Mouse (Mus musculus): ENCODE measurements around the gene Col6a4. TPM values are rescaled to one million over a fixed set of nuclear protein-coding genes. Genes with fewer than 3 reads are reported as not detected.

The Col6a4 gene
- polyA plus RNA-seq, 1 experiment from 2014 or later, result 0.81 TPM

- Histone ChIP-seq H3K27me3 (replicated peaks; ENCODE audit: insufficient read depth, low read length) (no peaks in the 10 kb centered on the region), H3K9ac (replicated peaks; ENCODE audit: low read depth) (no peak overlapping the region), H3K4me3 (ENCODE audit: low read depth, low read length) (no peak overlapping the region), H3K9me3 (ENCODE audit: low read length) (no peaks in the 10 kb centered on the region), H3K4me1 (ENCODE audit: insufficient read depth, low read depth, low read length) (no peaks in the 10 kb centered on the region), H3K4me2 (replicated peaks; ENCODE audit: low read depth, low read length) (no peak overlapping the region), H3K27ac (ENCODE audit: low read length) (no peak overlapping the region), H3K36me3 (ENCODE audit: insufficient read depth, low read length) (no peaks in the 10 kb centered on the region)
- TF ChIP-seq EP300 (IDR thresholded peaks at IDR 0.05) (no peak), CTCF (IDR thresholded peaks at IDR 0.05) (no peak)
- DNase-seq (ENCODE audit: low spot score) (no peak), ATAC-seq (no peak)
- WGBS, result 67% methylated on average over 9 of the region's 9 CpGs
Observed at GRCm38 (mm10) chr9:106106241-106106640, 9.7 kb upstream of the Col6a4 start.

GRCm38 (mm10) chr9:106104401-106104800, 7.8 kb upstream of the Col6a4 start:
- H3K36me3 ChIP-seq (ENCODE audit: insufficient read depth, low read length), result no peaks in the 10 kb centered on the region
- H3K27ac ChIP-seq (ENCODE audit: low read length), result no peak overlapping the region
- DNase-seq (ENCODE audit: low spot score) (no peak), ATAC-seq (no peak)
- no peak for TF ChIP-seq EP300 (IDR thresholded peaks at IDR 0.05)
- H3K27me3 ChIP-seq (replicated peaks; ENCODE audit: insufficient read depth, low read length), result no peaks in the 10 kb centered on the region
- H3K4me2 ChIP-seq (replicated peaks; ENCODE audit: low read depth, low read length), result no peak overlapping the region
- H3K4me3 ChIP-seq (ENCODE audit: low read depth, low read length), result no peak overlapping the region
- WGBS, result 70% methylated on average over 7 of the region's 7 CpGs
- H3K9me3 ChIP-seq (ENCODE audit: low read length), result no peaks in the 10 kb centered on the region
- H3K4me1 ChIP-seq (ENCODE audit: insufficient read depth, low read depth, low read length), result no peaks in the 10 kb centered on the region
- H3K9ac ChIP-seq (replicated peaks; ENCODE audit: low read depth), result no peak overlapping the region

GRCm38 (mm10) chr9:106101166-106101565, 4.6 kb upstream of the Col6a4 start:
- 65% methylated on average over 5 of the region's 5 CpGs for WGBS
- no peaks in the 10 kb centered on the region for H3K4me1 ChIP-seq (ENCODE audit: insufficient read depth, low read depth, low read length)
- no peak overlapping the region for H3K27ac ChIP-seq (ENCODE audit: low read length)
- ATAC-seq, result no peak
- H3K9ac ChIP-seq (replicated peaks; ENCODE audit: low read depth), result no peak overlapping the region
- TF ChIP-seq EP300 (IDR thresholded peaks at IDR 0.05) (no peak), CTCF (IDR thresholded peaks at IDR 0.05) (no peak)
- H3K4me3 ChIP-seq (ENCODE audit: low read depth, low read length), result no peak overlapping the region
- no peak overlapping the region for H3K4me2 ChIP-seq (replicated peaks; ENCODE audit: low read depth, low read length)
- no peak for DNase-seq (ENCODE audit: low spot score)
- H3K27me3 ChIP-seq (replicated peaks; ENCODE audit: insufficient read depth, low read length), result no peaks in the 10 kb centered on the region
- no peaks in the 10 kb centered on the region for H3K9me3 ChIP-seq (ENCODE audit: low read length)
- no peaks in the 10 kb centered on the region for H3K36me3 ChIP-seq (ENCODE audit: insufficient read depth, low read length)

- Histone ChIP-seq H3K36me3 (ENCODE audit: insufficient read depth, low read length) (no peaks in the 10 kb centered on the region), H3K4me2 (replicated peaks; ENCODE audit: low read depth, low read length) (no peak overlapping the region), H3K9me3 (ENCODE audit: low read length) (no peaks in the 10 kb centered on the region), H3K9ac (replicated peaks; ENCODE audit: low read depth) (no peak overlapping the region), H3K4me3 (ENCODE audit: low read depth, low read length) (no peak overlapping the region), H3K27me3 (replicated peaks; ENCODE audit: insufficient read depth, low read length) (no peaks in the 10 kb centered on the region), H3K27ac (ENCODE audit: low read length) (no peak overlapping the region), H3K4me1 (ENCODE audit: insufficient read depth, low read depth, low read length) (no peaks in the 10 kb centered on the region)
- DNase-seq (ENCODE audit: low spot score) (no peak), ATAC-seq (no peak)
- TF ChIP-seq EP300 (IDR thresholded peaks at IDR 0.05), result no peak
- 53% methylated on average over 9 of the region's 9 CpGs for WGBS
Observed at GRCm38 (mm10) chr9:106100262-106100661, 3.7 kb upstream of the Col6a4 start.

GRCm38 (mm10) chr9:106099379-106100021, 2.9 kb upstream of the Col6a4 start:
- H3K9me3 ChIP-seq (ENCODE audit: low read length), result no peaks in the 10 kb centered on the region
- DNase-seq (ENCODE audit: low spot score) (no peak), ATAC-seq (no peak)
- no peak overlapping the region for H3K27ac ChIP-seq (ENCODE audit: low read length)
- H3K27me3 ChIP-seq (replicated peaks; ENCODE audit: insufficient read depth, low read length), result no peaks in the 10 kb centered on the region
- no peak overlapping the region for H3K4me2 ChIP-seq (replicated peaks; ENCODE audit: low read depth, low read length)
- TF ChIP-seq EP300 (IDR thresholded peaks at IDR 0.05) (no peak), CTCF (IDR thresholded peaks at IDR 0.05) (peak; percentile 27)
- no peak overlapping the region for H3K4me3 ChIP-seq (ENCODE audit: low read depth, low read length)
- 64% methylated on average over 22 of the region's 22 CpGs for WGBS
- H3K4me1 ChIP-seq (ENCODE audit: insufficient read depth, low read depth, low read length), result no peaks in the 10 kb centered on the region
- no peak overlapping the region for H3K9ac ChIP-seq (replicated peaks; ENCODE audit: low read depth)
- no peaks in the 10 kb centered on the region for H3K36me3 ChIP-seq (ENCODE audit: insufficient read depth, low read length)

- DNase-seq (ENCODE audit: low spot score), result no peak
- no peaks in the 10 kb centered on the region for H3K4me1 ChIP-seq (ENCODE audit: insufficient read depth, low read depth, low read length)
- H3K36me3 ChIP-seq (ENCODE audit: insufficient read depth, low read length), result no peaks in the 10 kb centered on the region
- ATAC-seq, result no peak
- no peak overlapping the region for H3K9ac ChIP-seq (replicated peaks; ENCODE audit: low read depth)
- no peaks in the 10 kb centered on the region for H3K9me3 ChIP-seq (ENCODE audit: low read length)
- H3K4me3 ChIP-seq (ENCODE audit: low read depth, low read length), result no peak overlapping the region
- WGBS, result 80% methylated on average over 5 of the region's 5 CpGs
- H3K4me2 ChIP-seq (replicated peaks; ENCODE audit: low read depth, low read length), result no peak overlapping the region
- no peaks in the 10 kb centered on the region for H3K27me3 ChIP-seq (replicated peaks; ENCODE audit: insufficient read depth, low read length)
- no peak for TF ChIP-seq CTCF (IDR thresholded peaks at IDR 0.05)
- no peak for TF ChIP-seq EP300 (IDR thresholded peaks at IDR 0.05)
- H3K27ac ChIP-seq (ENCODE audit: low read length), result no peak overlapping the region
Observed at GRCm38 (mm10) chr9:106081528-106081927, 15.1 kb downstream of the Col6a4 start.

Measured in lung, postnatal 0 days (tissue).